Mouse (Mus musculus): Measurements from ENCODE around the gene Stxbp4. TPM values are rescaled to one million over a fixed set of nuclear protein-coding genes. Genes with fewer than 3 reads are reported as not detected.

Gene Stxbp4
- total RNA-seq, 4 experiments from 2014 or later, result 5.1 to 6.3 (median 5.3) TPM

GRCm38 (mm10) chr11:90464046-90464595, 173.8 kb downstream of the Stxbp4 start:
- no peak for DNase-seq (ENCODE audit: low spot score)

GRCm38 (mm10) chr11:90460458-90460857, 177.4 kb downstream of the Stxbp4 start:
- DNase-seq (ENCODE audit: low spot score), result no peak

- DNase-seq (ENCODE audit: low spot score), result no peak
Observed at GRCm38 (mm10) chr11:90452134-90452533, 185.8 kb downstream of the Stxbp4 start.

- no peak for DNase-seq (ENCODE audit: low spot score)
Observed at GRCm38 (mm10) chr11:90451506-90451905, 186.4 kb downstream of the Stxbp4 start.

GRCm38 (mm10) chr11:90442462-90442861, 195.4 kb downstream of the Stxbp4 start:
- no peak for DNase-seq (ENCODE audit: low spot score)

- DNase-seq (ENCODE audit: low spot score), result no peak
Observed at GRCm38 (mm10) chr11:90440851-90441250, 197.0 kb downstream of the Stxbp4 start.

- no peak for DNase-seq (ENCODE audit: low spot score)
Observed at GRCm38 (mm10) chr11:90438768-90439167, 199.1 kb downstream of the Stxbp4 start.

Other genes with a start within 250 kb of the Stxbp4 start
- gene Hlf, start 247.2 kb downstream of the Stxbp4 start, total RNA-seq (2022), result 10 to 100 TPM; 14.6 to 34.7 (median 21.5) TPM
- gene Cox11, start 89 bp upstream of the Stxbp4 start, total RNA-seq (2022), result 10 to 100 TPM; 19.4 to 23.1 (median 21.4) TPM
- 10 to 100 TPM; 12.6 to 19.0 (median 16.4) TPM for gene Tom1l1, start 50.3 kb upstream of the Stxbp4 start, total RNA-seq (2022)